Mouse (Mus musculus) layer of hippocampus, adult 18-20 months (tissue): ENCODE data around the gene Tjap1. TPM values are rescaled to one million over a fixed set of nuclear protein-coding genes. Genes with fewer than 3 reads are reported as not detected.

Source experiments
- microRNA-seq, 2 experiments: library from miRNA; unstranded; fragments of <30 nt; microRNA quantifications; one replicate each; pipeline ENCODE4 v1.2.0; 2021
- total RNA-seq, 2 experiments: library from RNA; stranded (reverse); gene quantifications; 2 replicates each; pipeline ENCODE4 v1.2.3; 2021

Tjap1 gene
- total RNA-seq, 2 experiments from 2014 or later = 44.1 to 47.2 TPM

Small RNA genes within 50 kb of the gene (microRNA-seq; reads per million reads assigned to microRNA genes)
- gene Mir693 = 0.20 to 0.25 reads per million in 2 experiments

Other genes with a start within 250 kb of the Tjap1 start
- gene Mrps18a, start 172.0 kb downstream of the Tjap1 start, total RNA-seq = 10 to 100 TPM; 86.4 to 93.2 TPM
- gene Rsph9, start 138.8 kb downstream of the Tjap1 start, total RNA-seq = 10 to 100 TPM; 26.2 to 28.5 TPM
- 10 to 100 TPM; 10.5 to 11.2 TPM for gene Mad2l1bp, start 129.5 kb downstream of the Tjap1 start, total RNA-seq
- 100 to 1,000 TPM; 104 to 110 TPM for gene Gtpbp2, start 122.0 kb downstream of the Tjap1 start, total RNA-seq
- 1 to 10 TPM; 4.7 to 5.9 TPM for gene Polh, start 80.4 kb downstream of the Tjap1 start, total RNA-seq
- gene Xpo5, start 80.2 kb downstream of the Tjap1 start, total RNA-seq = 10 to 100 TPM; 46.6 to 47.2 TPM
- 10 to 100 TPM; 36.0 to 38.5 TPM for gene Polr1c, start 35.0 kb downstream of the Tjap1 start, total RNA-seq
- 10 to 100 TPM; 85.0 to 99.1 TPM for gene Yipf3, start 34.9 kb downstream of the Tjap1 start, total RNA-seq
- gene Lrrc73, start 29.5 kb downstream of the Tjap1 start, total RNA-seq = 10 to 100 TPM; 62.4 to 68.0 TPM
- 10 to 100 TPM; 47.4 to 49.0 TPM for gene Dlk2, start 14.4 kb upstream of the Tjap1 start, total RNA-seq
- gene Abcc10, start 45.3 kb upstream of the Tjap1 start, total RNA-seq = 1 to 10 TPM; 7.7 to 8.6 TPM
- 10 to 100 TPM; 46.3 to 53.0 TPM for gene Zfp318, start 100.7 kb upstream of the Tjap1 start, total RNA-seq
- gene Crip3, start 145.9 kb upstream of the Tjap1 start, total RNA-seq = 1 to 10 TPM; 4.7 to 4.8 TPM
- under 1 TPM in 1 of 2 experiments, not detected in 1; 0.43 TPM for gene Slc22a7, start 155.4 kb upstream of the Tjap1 start, total RNA-seq
- gene Ttbk1, start 204.6 kb upstream of the Tjap1 start, total RNA-seq = 100 to 1,000 TPM; 117 to 120 TPM
- gene Dnph1, start 213.7 kb upstream of the Tjap1 start, total RNA-seq = 1 to 10 TPM; 5.1 to 5.9 TPM